Mouse (Mus musculus): Measurements from ENCODE around the gene Skida1. TPM values are rescaled to one million over a fixed set of nuclear protein-coding genes. Genes with fewer than 3 reads are reported as not detected.

Gene Skida1
- polyA plus RNA-seq, 1 experiment from 2014 or later = 0.37 TPM

DNA sequence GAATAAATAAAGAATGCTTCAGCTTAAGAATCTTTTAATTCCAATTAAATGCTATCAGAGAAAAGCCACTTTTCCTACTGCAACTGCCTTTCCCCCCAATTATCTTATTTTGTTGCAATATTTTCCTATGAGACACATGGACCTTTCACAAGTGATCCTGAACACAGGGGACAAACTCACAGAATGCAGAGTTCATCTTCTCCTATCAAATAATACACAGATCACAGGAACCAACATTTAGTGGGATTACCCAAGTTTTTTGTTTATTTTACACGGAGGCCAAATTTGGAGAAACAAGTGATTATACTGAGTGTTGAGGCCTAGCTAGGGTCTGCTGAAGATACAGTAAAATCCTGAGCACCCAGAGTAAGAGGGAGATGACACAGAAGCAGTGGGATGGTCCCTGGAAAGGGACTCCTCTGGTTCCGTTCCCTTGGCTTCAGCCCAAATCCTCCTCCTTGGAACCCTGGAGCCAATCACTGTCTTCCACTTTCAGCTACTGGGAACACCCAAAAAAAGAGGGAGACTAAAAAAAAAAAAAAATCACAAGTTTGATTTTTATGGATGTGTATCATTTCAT, 5.2 kb upstream of the Skida1 start:
- Histone ChIP-seq H3K27ac (replicated peaks) (no peak overlapping the region), H3K9ac (no peak overlapping the region), H3K9me3 (replicated peaks) (no peaks in the 10 kb centered on the region), H3K4me1 (replicated peaks) (peaks cover 30% of the 10 kb centered on the region), H3K4me3 (replicated peaks) (no peak overlapping the region), H3K27me3 (peaks cover 50% of the 10 kb centered on the region), H3K36me3 (replicated peaks) (no peaks in the 10 kb centered on the region), H3K4me2 (no peak overlapping the region)
- 55% methylated on average over 2 of the region's 2 CpGs for WGBS (ENCODE audit: insufficient replicate concordance)
- ATAC-seq (ENCODE audit: insufficient read depth) = no peak

DNA sequence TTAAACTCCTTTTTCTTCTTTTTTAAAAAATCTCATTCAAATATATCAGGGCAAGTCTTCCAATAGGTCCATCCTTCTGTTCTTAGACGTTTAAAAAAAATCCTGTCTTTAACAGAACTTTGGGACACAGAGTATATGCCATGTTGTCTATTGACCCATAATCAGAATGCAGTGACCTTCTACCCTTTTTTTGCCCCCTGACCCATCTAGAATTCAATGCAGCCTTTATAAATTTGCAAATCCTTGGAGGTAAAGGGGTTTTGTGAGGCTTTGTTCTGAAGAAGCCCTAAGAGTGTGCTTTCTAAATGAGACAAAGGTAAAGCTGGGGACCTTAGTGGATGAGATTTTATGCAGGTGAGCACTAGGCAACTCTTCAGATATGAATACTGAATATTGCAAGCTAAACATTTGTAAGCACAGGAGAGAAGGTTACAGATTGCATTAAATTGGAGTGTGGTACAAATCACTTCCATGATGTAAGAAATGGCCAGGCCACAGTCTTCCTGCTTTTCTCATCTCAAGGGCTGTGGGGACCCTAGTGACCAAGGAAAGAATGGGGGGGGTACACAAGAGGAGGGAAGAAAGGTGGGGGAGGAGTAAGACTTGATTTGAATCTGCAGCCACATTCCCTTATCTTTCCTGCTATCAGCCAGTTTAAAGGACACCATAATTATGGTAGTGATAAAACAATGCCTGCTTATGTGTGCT, 4.5 kb upstream of the Skida1 start:
- no peak overlapping the region for H3K4me3 ChIP-seq (replicated peaks)
- H3K36me3 ChIP-seq (replicated peaks) = no peaks in the 10 kb centered on the region
- peaks cover 28% of the 10 kb centered on the region for H3K4me1 ChIP-seq (replicated peaks)
- no peaks in the 10 kb centered on the region for H3K9me3 ChIP-seq (replicated peaks)
- no peak for ATAC-seq (ENCODE audit: insufficient read depth)
- no peak overlapping the region for H3K4me2 ChIP-seq
- H3K27me3 ChIP-seq = peaks cover 57% of the 10 kb centered on the region
- WGBS (ENCODE audit: insufficient replicate concordance) = 56% methylated on average over 1 of the region's 1 CpGs
- H3K27ac ChIP-seq (replicated peaks) = no peak overlapping the region
- H3K9ac ChIP-seq = no peak overlapping the region

DNA sequence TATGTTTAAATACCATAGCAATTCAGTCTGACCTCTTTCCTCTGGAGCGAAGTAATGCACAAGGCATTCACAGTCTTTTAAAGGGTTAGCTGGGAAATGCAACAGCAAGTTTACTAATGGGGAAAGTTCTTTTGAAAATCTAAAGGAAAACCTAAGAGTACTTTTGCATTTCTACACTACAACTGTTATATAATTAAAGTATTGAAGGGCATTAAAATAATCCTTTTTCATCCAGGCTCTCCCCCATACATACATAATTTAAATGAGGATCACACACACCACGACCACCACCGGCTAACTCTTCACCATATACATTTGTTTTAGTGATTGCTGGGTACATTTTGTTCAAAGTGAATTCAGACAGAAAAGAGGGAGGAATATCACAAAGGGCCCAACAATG, 3.7 kb upstream of the Skida1 start:
- WGBS (ENCODE audit: insufficient replicate concordance) = 65% methylated on average over 3 of the region's 3 CpGs
- no peak for ATAC-seq (ENCODE audit: insufficient read depth)
- Histone ChIP-seq H3K4me2 (no peak overlapping the region), H3K4me3 (replicated peaks) (no peak overlapping the region), H3K9ac (no peak overlapping the region), H3K27me3 (peaks cover 65% of the 10 kb centered on the region), H3K9me3 (replicated peaks) (no peaks in the 10 kb centered on the region), H3K36me3 (replicated peaks) (no peaks in the 10 kb centered on the region), H3K27ac (replicated peaks) (no peak overlapping the region), H3K4me1 (replicated peaks) (peaks cover 30% of the 10 kb centered on the region)

DNA sequence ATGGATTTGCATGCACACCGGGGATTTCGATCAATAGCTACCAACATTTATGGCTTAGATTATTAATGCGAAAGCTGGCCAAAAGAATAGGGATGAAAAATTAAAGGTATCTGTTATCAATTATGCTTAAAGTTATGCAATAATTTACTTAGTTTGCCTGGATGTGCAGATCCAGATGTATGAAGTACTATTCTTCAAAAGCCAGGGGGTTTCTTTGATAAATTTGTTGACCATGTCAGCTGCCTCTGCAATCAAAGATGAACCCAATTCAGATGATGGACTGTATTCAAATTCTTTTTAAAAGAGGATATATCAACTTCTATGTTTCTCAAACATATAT, 3.0 kb upstream of the Skida1 start:
- no peak for ATAC-seq (ENCODE audit: insufficient read depth)

DNA sequence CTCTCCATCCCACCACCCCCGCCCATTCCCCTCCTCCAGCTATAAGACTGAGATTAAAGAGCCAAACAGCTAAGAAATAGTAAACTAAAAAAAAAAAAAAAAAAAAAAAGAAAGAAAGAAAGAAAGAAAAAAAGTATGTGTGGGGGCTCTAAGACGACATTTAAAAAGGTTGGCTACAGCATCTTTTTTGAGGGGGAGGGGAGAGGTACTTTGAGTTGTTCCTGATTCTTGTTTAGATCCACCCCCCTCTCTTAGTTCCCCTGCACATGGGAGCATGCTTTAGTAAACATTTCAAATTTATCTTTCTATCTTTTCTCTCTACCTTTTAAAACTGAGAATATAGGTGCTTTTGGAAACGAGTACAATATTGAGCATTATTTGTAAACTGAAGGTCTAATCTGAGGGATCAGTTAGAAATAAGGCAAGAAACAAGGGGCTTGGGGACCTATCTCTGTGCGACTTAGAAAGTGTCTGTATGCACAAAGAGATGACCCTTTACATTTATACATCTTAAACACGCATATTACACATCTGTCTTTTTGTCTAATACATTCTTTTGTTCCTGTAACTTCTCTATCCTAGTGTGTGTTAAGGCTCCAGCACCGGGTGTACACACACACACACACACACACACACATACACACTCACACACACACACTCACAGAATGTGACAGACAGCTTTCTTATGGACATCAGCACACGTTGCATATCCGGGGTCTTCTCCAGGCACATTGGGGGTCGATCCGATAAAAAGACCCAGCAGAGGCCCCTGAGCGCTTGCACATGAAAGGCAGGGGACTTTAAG, 2.4 kb upstream of the Skida1 start:
- no peaks in the 10 kb centered on the region for H3K9me3 ChIP-seq (replicated peaks)
- peak overlapping the region; percentile 85; the same call in 1 of the 2 replicates for H3K4me2 ChIP-seq
- no peak overlapping the region for H3K9ac ChIP-seq
- peaks cover 79% of the 10 kb centered on the region for H3K27me3 ChIP-seq
- no peaks in the 10 kb centered on the region for H3K36me3 ChIP-seq (replicated peaks)
- peaks cover 43% of the 10 kb centered on the region for H3K4me1 ChIP-seq (replicated peaks)
- ATAC-seq (ENCODE audit: insufficient read depth) = no peak
- H3K4me3 ChIP-seq (replicated peaks) = no peak overlapping the region
- 40% methylated on average over 11 of the region's 11 CpGs for WGBS (ENCODE audit: insufficient replicate concordance)
- H3K27ac ChIP-seq (replicated peaks) = no peak overlapping the region

More for the DNA sequence above, 3.0 kb upstream of the Skida1 start:
- H3K4me2 ChIP-seq = no peak overlapping the region
- H3K9ac ChIP-seq = no peak overlapping the region
- H3K36me3 ChIP-seq (replicated peaks) = no peaks in the 10 kb centered on the region
- no peaks in the 10 kb centered on the region for H3K9me3 ChIP-seq (replicated peaks)
- peaks cover 73% of the 10 kb centered on the region for H3K27me3 ChIP-seq
- peaks cover 37% of the 10 kb centered on the region for H3K4me1 ChIP-seq (replicated peaks)
- no peak overlapping the region for H3K4me3 ChIP-seq (replicated peaks)
- H3K27ac ChIP-seq (replicated peaks) = no peak overlapping the region
- 80% methylated on average over 3 of the region's 3 CpGs for WGBS (ENCODE audit: insufficient replicate concordance)

DNA sequence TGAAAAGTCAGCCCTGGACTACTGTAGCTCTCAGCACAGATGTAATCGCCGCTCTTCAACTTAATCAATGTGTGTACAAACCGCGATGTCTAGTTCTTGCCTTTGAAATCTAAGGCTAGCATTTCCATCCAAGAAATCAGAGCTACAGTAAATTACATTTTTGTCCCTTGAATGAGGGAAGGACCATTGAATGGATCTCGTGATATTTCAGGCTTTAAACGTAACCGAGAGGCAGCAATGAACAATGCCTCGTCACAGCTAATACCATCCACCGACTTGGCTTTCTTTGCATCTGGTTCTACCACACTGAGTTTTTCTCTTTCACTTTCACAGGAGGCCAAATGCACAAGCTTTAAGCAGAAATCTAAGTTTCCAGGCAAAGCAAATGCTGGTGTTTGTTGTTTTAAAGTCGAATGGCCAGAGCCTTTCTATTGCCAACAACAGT, 1.7 kb upstream of the Skida1 start:
- H3K36me3 ChIP-seq (replicated peaks) = no peaks in the 10 kb centered on the region
- H3K27ac ChIP-seq (replicated peaks) = no peak overlapping the region
- no peaks in the 10 kb centered on the region for H3K9me3 ChIP-seq (replicated peaks)
- peaks cover 38% of the 10 kb centered on the region for H3K4me1 ChIP-seq (replicated peaks)
- H3K4me2 ChIP-seq = peak overlapping the region; percentile 85
- H3K4me3 ChIP-seq (replicated peaks) = peak overlapping the region; percentile 21
- 14% methylated on average over 10 of the region's 10 CpGs for WGBS (ENCODE audit: insufficient replicate concordance)
- ATAC-seq (ENCODE audit: insufficient read depth) = no peak
- H3K9ac ChIP-seq = peak overlapping the region; percentile 13; the same call in 1 of the 2 replicates
- peaks cover 85% of the 10 kb centered on the region for H3K27me3 ChIP-seq

DNA sequence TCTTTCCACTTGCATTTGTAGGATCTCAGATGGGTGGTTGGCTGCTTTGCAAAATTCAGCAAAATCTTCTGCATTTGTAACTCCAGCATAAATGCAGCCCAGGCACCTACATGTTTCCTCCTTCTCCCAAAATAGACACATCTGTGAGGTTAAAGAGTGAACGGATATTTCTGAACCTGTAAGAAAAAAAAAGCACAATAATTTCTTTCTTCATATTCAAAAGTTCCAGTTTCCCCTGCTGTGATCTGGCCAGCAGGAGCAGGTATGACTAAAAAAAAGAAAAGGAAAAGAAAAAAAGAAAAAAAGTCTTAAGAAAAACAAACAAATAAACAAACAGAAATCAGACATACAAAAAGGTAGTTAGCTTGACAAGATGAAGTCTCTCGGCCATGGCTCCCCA, 1.2 kb upstream of the Skida1 start:
- no peak overlapping the region for H3K9ac ChIP-seq
- peaks cover 33% of the 10 kb centered on the region for H3K4me1 ChIP-seq (replicated peaks)
- ATAC-seq (ENCODE audit: insufficient read depth) = no peak
- no peaks in the 10 kb centered on the region for H3K36me3 ChIP-seq (replicated peaks)
- 26% methylated on average over 2 of the region's 2 CpGs for WGBS (ENCODE audit: insufficient replicate concordance)
- H3K27me3 ChIP-seq = peaks cover 88% of the 10 kb centered on the region
- no peak overlapping the region for H3K27ac ChIP-seq (replicated peaks)
- no peaks in the 10 kb centered on the region for H3K9me3 ChIP-seq (replicated peaks)
- no peak overlapping the region; the same call in 1 of the 2 replicates for H3K4me3 ChIP-seq (replicated peaks)
- peak overlapping the region; percentile 85 for H3K4me2 ChIP-seq

DNA sequence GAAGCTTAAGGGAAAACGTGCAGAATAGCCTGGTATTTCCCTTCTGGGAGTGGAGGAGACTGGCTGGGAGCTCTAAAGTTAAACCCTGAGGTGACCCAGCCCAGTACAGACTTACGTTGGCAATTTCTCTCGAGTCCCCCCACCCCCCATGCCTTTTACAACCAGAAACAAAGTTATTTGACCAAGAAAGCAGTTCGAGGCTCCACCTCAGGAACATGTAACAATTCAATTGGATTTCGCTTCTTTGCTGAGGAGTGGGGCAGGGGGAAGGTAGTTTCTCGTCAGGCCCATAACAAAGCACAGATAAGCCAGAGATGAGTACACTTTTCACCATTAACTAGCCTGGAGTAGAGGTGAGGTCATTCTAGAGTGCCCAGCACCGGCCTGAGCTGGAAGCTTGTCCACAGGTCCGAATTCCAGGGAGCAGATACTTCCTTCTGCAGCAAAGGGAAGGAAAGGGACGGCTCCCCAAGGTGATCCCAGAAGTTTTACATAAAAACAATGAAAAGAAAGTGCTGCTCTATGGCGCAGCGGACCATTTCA, 499 bp upstream of the Skida1 start:
- Histone ChIP-seq H3K9me3 (replicated peaks) (no peaks in the 10 kb centered on the region), H3K36me3 (replicated peaks) (no peaks in the 10 kb centered on the region), H3K27ac (replicated peaks) (peak overlapping the region; percentile 35; the same call in 1 of the 2 replicates), H3K27me3 (peaks cover 94% of the 10 kb centered on the region), H3K4me2 (peak overlapping the region; percentile 85), H3K4me3 (replicated peaks) (peak overlapping the region; percentile 64), H3K9ac (no peak overlapping the region), H3K4me1 (replicated peaks) (peaks cover 32% of the 10 kb centered on the region)
- ATAC-seq (ENCODE audit: insufficient read depth) = no peak
- WGBS (ENCODE audit: insufficient replicate concordance) = 17% methylated on average over 11 of the region's 11 CpGs

DNA sequence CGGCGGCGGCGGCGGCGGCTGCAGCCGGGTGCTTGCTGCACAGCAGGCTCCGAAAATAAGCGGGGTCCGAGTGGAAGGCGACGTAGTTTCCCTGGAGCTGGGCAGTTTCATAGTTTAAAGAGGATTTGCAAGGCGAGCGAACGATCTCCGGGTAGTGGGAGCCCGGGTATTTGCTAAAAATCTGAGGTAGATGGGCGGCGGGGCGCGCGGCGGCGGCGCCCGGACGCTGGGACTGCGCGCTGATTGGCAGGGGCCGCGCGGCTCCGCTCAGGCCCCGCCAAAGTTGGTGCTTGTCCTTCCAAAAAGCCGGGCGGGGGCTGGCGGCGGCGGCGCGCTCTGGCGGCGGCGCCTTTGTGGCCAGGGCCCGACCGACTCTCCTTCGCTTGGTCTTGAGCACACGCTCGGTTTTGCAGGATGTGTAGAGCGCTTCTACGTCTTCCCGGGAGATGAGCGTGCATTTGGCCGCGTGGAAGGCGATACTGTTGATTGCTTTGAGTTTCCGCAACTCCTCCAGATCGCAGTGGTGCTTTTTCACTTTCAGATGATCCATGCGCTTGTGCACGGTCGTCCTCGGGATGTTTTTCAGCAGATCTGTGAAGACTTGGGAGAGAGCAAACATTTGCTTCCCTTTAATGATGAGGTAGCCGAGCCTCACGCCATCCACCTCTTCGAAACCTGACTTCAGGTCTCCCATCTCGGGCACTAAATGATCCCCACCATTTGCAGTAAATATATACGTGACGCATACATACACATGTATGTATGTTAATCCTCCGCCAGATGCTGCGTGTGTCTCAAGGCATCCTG, 1.0 kb downstream of the Skida1 start:
- WGBS (ENCODE audit: insufficient replicate concordance) = under 1% methylated on average over 70 of the region's 70 CpGs
- peak; percentile 86 for ATAC-seq (ENCODE audit: insufficient read depth)
- H3K27me3 ChIP-seq = peaks cover 96% of the 10 kb centered on the region

DNA sequence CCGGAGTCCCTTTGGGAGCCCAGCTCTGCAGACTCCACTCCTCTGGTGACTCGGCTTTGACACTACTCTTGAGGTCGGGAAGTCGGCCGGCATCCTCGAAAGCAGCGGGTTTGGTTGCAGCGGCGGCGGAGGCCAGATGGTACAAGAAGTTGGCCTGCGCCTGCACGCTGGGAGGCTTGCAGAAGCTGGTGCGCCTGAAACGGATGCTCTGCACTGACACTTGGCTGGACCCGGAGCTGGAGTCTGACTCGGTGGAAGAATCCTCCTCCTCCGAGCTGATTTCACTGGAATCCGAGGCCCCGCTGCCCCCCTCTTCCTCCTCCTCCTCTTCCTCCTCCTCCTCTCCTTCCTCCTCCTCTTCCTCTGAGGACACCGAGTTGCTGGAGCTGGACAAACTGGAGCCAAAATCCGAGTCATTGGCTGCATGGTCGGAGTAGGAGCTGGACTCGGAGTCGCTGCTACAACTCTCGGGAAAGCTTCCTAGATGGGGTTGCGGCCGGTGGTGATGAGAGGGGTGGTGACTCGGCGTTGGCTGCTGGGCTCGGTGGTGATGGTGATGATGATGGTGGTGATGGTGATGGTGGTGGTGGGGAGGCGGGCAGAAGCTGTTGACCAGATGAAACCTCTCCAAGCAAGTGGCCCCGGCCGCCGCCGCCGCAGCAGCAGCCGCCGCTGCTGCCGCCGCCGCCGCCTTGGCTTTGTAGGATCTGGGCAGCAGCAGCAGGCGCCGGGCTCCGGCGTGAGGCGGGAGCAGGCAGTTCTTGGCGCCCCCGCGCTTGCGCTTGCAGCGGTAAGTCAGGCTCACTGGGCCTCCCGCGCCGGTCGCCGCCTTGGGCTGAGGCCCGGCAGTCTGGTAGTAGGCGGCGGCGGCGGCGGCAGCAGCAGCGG, 1.8 kb downstream of the Skida1 start:
- H3K27me3 ChIP-seq = peaks cover 99% of the 10 kb centered on the region
- ATAC-seq (ENCODE audit: insufficient read depth) = peak; percentile 70
- peak overlapping the region; percentile 64 for H3K4me3 ChIP-seq (replicated peaks)
- peak overlapping the region; percentile 52 for H3K9ac ChIP-seq
- H3K9me3 ChIP-seq (replicated peaks) = no peaks in the 10 kb centered on the region
- H3K27ac ChIP-seq (replicated peaks) = peak overlapping the region; percentile 75
- peak overlapping the region; percentile 85 for H3K4me2 ChIP-seq
- WGBS (ENCODE audit: insufficient replicate concordance) = under 1% methylated on average over 63 of the region's 64 CpGs
- peaks cover 32% of the 10 kb centered on the region for H3K4me1 ChIP-seq (replicated peaks)
- no peaks in the 10 kb centered on the region for H3K36me3 ChIP-seq (replicated peaks)

More for the DNA sequence above, 1.0 kb downstream of the Skida1 start:
- peak overlapping the region; percentile 75 for H3K27ac ChIP-seq (replicated peaks)
- H3K4me2 ChIP-seq = peak overlapping the region; percentile 85
- no peaks in the 10 kb centered on the region for H3K36me3 ChIP-seq (replicated peaks)
- H3K4me3 ChIP-seq (replicated peaks) = peak overlapping the region; percentile 64
- peaks cover 32% of the 10 kb centered on the region for H3K4me1 ChIP-seq (replicated peaks)
- peak overlapping the region; percentile 52 for H3K9ac ChIP-seq
- no peaks in the 10 kb centered on the region for H3K9me3 ChIP-seq (replicated peaks)

Measured in liver, embryonic 15.5 days (tissue).